Mouse (Mus musculus): ENCODE results near the gene Prss34.

DNA sequence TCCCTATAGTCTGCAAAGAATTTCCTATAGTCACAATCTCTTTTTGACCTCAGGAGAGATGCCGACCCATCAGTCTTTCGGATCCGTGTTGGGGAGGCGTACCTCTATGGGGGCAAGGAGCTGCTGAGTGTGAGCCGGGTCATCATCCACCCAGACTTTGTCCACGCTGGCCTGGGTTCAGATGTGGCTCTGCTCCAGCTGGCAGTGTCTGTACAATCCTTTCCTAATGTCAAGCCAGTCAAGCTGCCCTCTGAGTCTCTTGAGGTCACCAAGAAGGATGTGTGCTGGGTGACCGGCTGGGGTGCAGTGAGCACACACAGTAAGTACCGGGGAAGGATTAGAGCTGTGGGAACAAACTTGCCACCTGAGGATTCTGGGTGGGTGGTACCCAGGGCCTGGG lies 22.6 kb downstream of the Prss34 start:
- TF ChIP-seq POLR2A (IDR thresholded peaks at IDR 0.05; ENCODE audit: borderline replicate concordance, control insufficient read depth, low read depth, low read length) (no peak), CTCF (IDR thresholded peaks at IDR 0.05; ENCODE audit: control insufficient read depth, insufficient read depth, low read length) (no peak)

All from bone marrow, adult 2 months (tissue).